Mouse (Mus musculus) Muller cell, postnatal 12 days (primary cell): ENCODE results near the gene Fnbp1.
A peak's percentile ranks its signal among the peaks of the same experiment; 100 is the strongest.

Source experiments
- DNase-seq: peaks from one replicate; pipeline ENCODE4 v3.0.0-alpha.2; 2015; ENCODE audit errors: inconsistent ontology term

Gene Fnbp1

GRCm38 (mm10) chr2:31096119-31096518 lies 45.7 kb downstream of the Fnbp1 start:
- no peak for DNase-seq

GRCm38 (mm10) chr2:31094565-31094964 lies 47.2 kb downstream of the Fnbp1 start:
- DNase-seq: no peak

GRCm38 (mm10) chr2:31092939-31093338 lies 48.9 kb downstream of the Fnbp1 start:
- no peak for DNase-seq

- DNase-seq: no peak
Observed at GRCm38 (mm10) chr2:31091182-31091581, 50.6 kb downstream of the Fnbp1 start.

- peak; percentile 68 for DNase-seq
Observed at GRCm38 (mm10) chr2:31089607-31090006, 52.2 kb downstream of the Fnbp1 start.

- no peak for DNase-seq
Observed at GRCm38 (mm10) chr2:31088871-31089270, 52.9 kb downstream of the Fnbp1 start.

- DNase-seq: peak; percentile 68
Observed at GRCm38 (mm10) chr2:31087663-31088661, 53.8 kb downstream of the Fnbp1 start.

GRCm38 (mm10) chr2:31087085-31087484 lies 54.7 kb downstream of the Fnbp1 start:
- DNase-seq: no peak

GRCm38 (mm10) chr2:31086543-31086942 lies 55.3 kb downstream of the Fnbp1 start:
- no peak for DNase-seq

GRCm38 (mm10) chr2:31084169-31084850 lies 57.5 kb downstream of the Fnbp1 start:
- DNase-seq: no peak

- no peak for DNase-seq
Observed at GRCm38 (mm10) chr2:31083372-31083771, 58.4 kb downstream of the Fnbp1 start.

- no peak for DNase-seq
Observed at GRCm38 (mm10) chr2:31082639-31083038, 59.2 kb downstream of the Fnbp1 start.

- DNase-seq: no peak
Observed at GRCm38 (mm10) chr2:31081349-31081748, 60.5 kb downstream of the Fnbp1 start.

GRCm38 (mm10) chr2:31079117-31079516 lies 62.7 kb downstream of the Fnbp1 start:
- DNase-seq: no peak

GRCm38 (mm10) chr2:31077574-31077973 lies 64.2 kb downstream of the Fnbp1 start:
- no peak for DNase-seq

- peak; percentile 63 for DNase-seq
Observed at GRCm38 (mm10) chr2:31076351-31077140, 65.3 kb downstream of the Fnbp1 start.

GRCm38 (mm10) chr2:31075836-31076235 lies 66.0 kb downstream of the Fnbp1 start:
- no peak for DNase-seq

GRCm38 (mm10) chr2:31075168-31075567 lies 66.6 kb downstream of the Fnbp1 start:
- DNase-seq: no peak

GRCm38 (mm10) chr2:31069506-31069905 lies 72.3 kb downstream of the Fnbp1 start:
- no peak for DNase-seq

- DNase-seq: no peak
Observed at GRCm38 (mm10) chr2:31069114-31069445, 72.7 kb downstream of the Fnbp1 start.

GRCm38 (mm10) chr2:31068246-31069113 lies 73.3 kb downstream of the Fnbp1 start:
- DNase-seq: peak; percentile 89
